Mouse (Mus musculus) liver, embryonic 15.5 days (tissue): ENCODE measurements around the gene Muc2. TPM values are rescaled to one million over a fixed set of nuclear protein-coding genes. Genes with fewer than 3 reads are reported as not detected.
"Not testable (repeated sequence)": the region's sequence is repeated elsewhere in the genome, so short reads cannot be mapped to it uniquely, and the experiment has no call there.

Source experiments
- ATAC-seq: fragments of 200-750 bp; cut with Nextera tagmentation; 2 replicates; pipeline ENCODE4 v1.8.0; 2017; ENCODE audit warnings: moderate number of reproducible peaks, mild to moderate bottlenecking, moderate library complexity; ENCODE audit not compliant: insufficient read depth
- H3K27ac ChIP-seq: fragments of 300-500 bp; sonication (generic); replicated peaks from 2 replicates; pipeline ENCODE4 v1.5.1; 2015; ENCODE audit warnings: mild to moderate bottlenecking, inconsistent platforms
- H3K27me3 ChIP-seq: fragments of 300-500 bp; sonication (generic); 2 replicates; pipeline ENCODE4 v1.6.1; 2015; ENCODE audit warnings: mild to moderate bottlenecking, inconsistent platforms
- H3K36me3 ChIP-seq: fragments of 300-500 bp; sonication (generic); replicated peaks from 2 replicates; pipeline ENCODE4 v1.6.1; 2015; ENCODE audit warnings: moderate library complexity, mild to moderate bottlenecking, inconsistent platforms
- H3K4me1 ChIP-seq: fragments of 300-500 bp; sonication (generic); replicated peaks from 2 replicates; pipeline ENCODE4 v1.6.1; 2015; ENCODE audit warnings: inconsistent platforms
- H3K4me2 ChIP-seq: fragments of 300-500 bp; sonication (generic); 2 replicates; pipeline ENCODE4 v1.6.1; 2015; ENCODE audit warnings: moderate library complexity, mild to moderate bottlenecking, inconsistent platforms
- H3K4me3 ChIP-seq: fragments of 300-500 bp; sonication (generic); replicated peaks from 2 replicates; pipeline ENCODE4 v1.5.1; 2015; ENCODE audit warnings: mild to moderate bottlenecking, inconsistent platforms
- H3K9ac ChIP-seq: fragments of 300-500 bp; sonication (generic); 2 replicates; pipeline ENCODE4 v1.6.1; 2015; ENCODE audit warnings: moderate library complexity, mild to moderate bottlenecking, inconsistent platforms
- H3K9me3 ChIP-seq: fragments of 300-500 bp; sonication (generic); replicated peaks from 2 replicates; pipeline ENCODE4 v1.6.1; 2016; ENCODE audit warnings: inconsistent platforms
- WGBS: fragments of 180-500 bp; shearing (Covaris S2); methylation state at CpG from one replicate; pipeline ENCODE4 v1.1.7; 2015; ENCODE audit warnings: mixed read lengths; ENCODE audit not compliant: insufficient replicate concordance; 5-methylcytosine and 5-hydroxymethylcytosine counted together
- polyA plus RNA-seq: library from polyadenylated mRNA; unstranded; fragments of >200 nt; fragmentation: Nextera tagmentation; extraction: Ambion mirVana; gene quantifications from 2 replicates; pipeline ENCODE4 v1.2.1, GENCODE M21; 2015

Gene Muc2
- 0.10 and 0.20 TPM in 2 replicates for polyA plus RNA-seq

GRCm38 (mm10) chr7:141690040-141690439 is at the start of gene Muc2:
Muc2 (plus strand) TSS chr7:141690340.
- Histone ChIP-seq H3K9ac (no peak within 1 kb of the TSS), H3K4me3 (no peak within 1 kb of the TSS), H3K4me1 (no peaks in the 10 kb centered on the region), H3K27me3 (peaks cover 64% of the 10 kb centered on the region), H3K4me2 (no peak within 1 kb of the TSS), H3K9me3 (no peaks in the 10 kb centered on the region), H3K36me3 (no peaks in the 10 kb centered on the region), H3K27ac (no peak within 1 kb of the TSS)
- 47% methylated on average over 8 of the region's 8 CpGs for WGBS
- no peak for ATAC-seq

DNA sequence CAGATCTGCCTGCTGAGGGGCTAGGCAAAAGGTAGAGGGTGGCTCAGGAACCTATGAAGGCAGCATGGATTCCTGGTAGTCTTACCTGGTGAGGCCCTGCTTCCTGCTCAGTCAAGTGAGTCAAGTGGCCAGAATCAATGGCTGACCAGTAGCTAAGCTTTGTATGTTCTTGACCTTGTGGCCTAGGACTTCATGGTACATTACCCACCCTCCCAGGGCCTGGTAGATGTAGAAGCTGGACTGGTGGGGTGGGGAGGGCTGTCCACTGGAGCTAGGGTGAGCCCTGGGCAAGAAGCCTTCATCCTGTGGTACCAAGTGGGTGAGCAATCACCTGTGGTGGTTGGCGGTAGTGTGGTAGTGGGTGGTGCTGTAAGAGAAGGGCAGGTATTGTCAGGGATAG is 47.8 kb upstream of the Muc2 start:
- H3K9ac ChIP-seq, result no peak overlapping the region
- no peak overlapping the region for H3K27ac ChIP-seq
- ATAC-seq, result no peak
- H3K27me3 ChIP-seq, result no peaks in the 10 kb centered on the region
- WGBS, result 88% methylated on average over 1 of the region's 1 CpGs
- peaks cover 31% of the 10 kb centered on the region for H3K36me3 ChIP-seq
- no peaks in the 10 kb centered on the region for H3K9me3 ChIP-seq
- H3K4me3 ChIP-seq, result no peak overlapping the region
- no peak overlapping the region for H3K4me2 ChIP-seq
- peaks cover 22% of the 10 kb centered on the region for H3K4me1 ChIP-seq

DNA sequence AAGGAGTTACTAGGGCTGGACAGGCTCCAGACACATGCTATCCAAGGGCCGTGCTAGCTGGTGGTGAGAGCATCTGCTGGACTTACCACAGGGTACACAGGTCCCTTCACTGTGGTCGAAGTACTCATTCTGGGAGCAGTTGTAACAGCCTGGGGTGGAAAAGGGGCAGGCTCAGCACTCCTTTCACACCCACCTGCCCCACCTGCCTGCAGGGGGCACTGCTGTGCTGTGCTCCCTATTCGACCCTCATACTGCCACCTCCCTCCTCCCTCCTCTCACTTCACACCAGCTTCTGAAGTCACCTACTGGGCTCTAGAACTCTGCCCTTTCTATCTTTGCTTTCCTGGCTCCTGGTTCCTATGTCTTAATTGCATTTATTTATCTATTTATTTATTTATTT is 47.0 kb upstream of the Muc2 start:
- Histone ChIP-seq H3K9me3 (no peaks in the 10 kb centered on the region), H3K9ac (no peak overlapping the region), H3K4me3 (no peak overlapping the region), H3K4me1 (peaks cover 22% of the 10 kb centered on the region), H3K27me3 (no peaks in the 10 kb centered on the region), H3K36me3 (peaks cover 25% of the 10 kb centered on the region), H3K27ac (no peak overlapping the region), H3K4me2 (no peak overlapping the region)
- no peak for ATAC-seq
- WGBS, result 32% methylated on average over 3 of the region's 3 CpGs

GRCm38 (mm10) chr7:141647083-141647482 is 43.1 kb upstream of the Muc2 start:
- Histone ChIP-seq H3K36me3 (no peaks in the 10 kb centered on the region; the same call in 1 of the 2 replicates), H3K27me3 (no peaks in the 10 kb centered on the region), H3K4me3 (no peak overlapping the region), H3K9ac (no peak overlapping the region), H3K27ac (no peak overlapping the region), H3K4me2 (no peak overlapping the region), H3K9me3 (no peaks in the 10 kb centered on the region), H3K4me1 (peaks cover 39% of the 10 kb centered on the region)
- 55% methylated on average over 2 of the region's 2 CpGs for WGBS
- no peak for ATAC-seq

DNA sequence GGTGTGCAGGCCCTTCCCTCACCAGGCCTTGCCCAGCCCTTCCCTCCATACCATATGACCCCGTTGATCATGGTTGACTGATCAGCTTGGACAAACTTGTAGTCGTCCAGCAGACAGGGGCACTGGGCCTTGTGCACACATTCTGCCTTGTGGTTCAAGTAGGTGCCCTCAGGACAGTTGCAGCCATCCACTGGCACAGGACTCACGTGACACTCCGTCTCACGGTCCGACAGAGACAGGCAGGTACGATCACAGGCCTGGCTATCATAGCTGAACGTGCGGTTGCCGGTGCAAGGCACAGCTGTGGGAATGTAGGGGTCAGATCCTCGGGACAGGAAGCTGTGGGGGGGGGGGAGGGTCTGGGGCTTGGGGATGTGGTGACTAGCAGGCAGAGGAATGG is 42.3 kb upstream of the Muc2 start:
- Histone ChIP-seq H3K4me1 (peaks cover 41% of the 10 kb centered on the region), H3K36me3 (no peaks in the 10 kb centered on the region; the same call in 1 of the 2 replicates), H3K4me2 (no peak overlapping the region), H3K27ac (no peak overlapping the region), H3K4me3 (no peak overlapping the region), H3K9ac (no peak overlapping the region), H3K27me3 (no peaks in the 10 kb centered on the region), H3K9me3 (no peaks in the 10 kb centered on the region)
- no peak for ATAC-seq
- WGBS, result 73% methylated on average over 11 of the region's 11 CpGs

- Histone ChIP-seq H3K27ac (no peak overlapping the region; the same call in 1 of the 2 replicates), H3K4me3 (no peak overlapping the region), H3K9ac (no peak overlapping the region), H3K27me3 (no peaks in the 10 kb centered on the region), H3K36me3 (no peaks in the 10 kb centered on the region; the same call in 1 of the 2 replicates), H3K4me2 (no peak overlapping the region), H3K4me1 (peaks cover 58% of the 10 kb centered on the region), H3K9me3 (no peaks in the 10 kb centered on the region)
- no peak for ATAC-seq
- 31% methylated on average over 7 of the region's 7 CpGs for WGBS
Observed at GRCm38 (mm10) chr7:141652191-141652590, 37.9 kb upstream of the Muc2 start.

- no peaks in the 10 kb centered on the region for H3K27me3 ChIP-seq
- no peak overlapping the region for H3K9ac ChIP-seq
- no peak overlapping the region for H3K27ac ChIP-seq
- H3K4me1 ChIP-seq, result peaks cover 57% of the 10 kb centered on the region
- ATAC-seq, result no peak
- H3K36me3 ChIP-seq, result no peaks in the 10 kb centered on the region
- H3K9me3 ChIP-seq, result no peaks in the 10 kb centered on the region
- WGBS, result 68% methylated on average over 1 of the region's 1 CpGs
- no peak overlapping the region for H3K4me2 ChIP-seq
- H3K4me3 ChIP-seq, result no peak overlapping the region
Observed at GRCm38 (mm10) chr7:141660346-141660745, 29.8 kb upstream of the Muc2 start.

GRCm38 (mm10) chr7:141661481-141661880 is 28.7 kb upstream of the Muc2 start:
- no peak for ATAC-seq
- no peaks in the 10 kb centered on the region for H3K9me3 ChIP-seq
- no peak overlapping the region for H3K9ac ChIP-seq
- H3K4me3 ChIP-seq, result no peak overlapping the region
- 44% methylated on average over 3 of the region's 3 CpGs for WGBS
- peaks cover 48% of the 10 kb centered on the region for H3K4me1 ChIP-seq
- no peaks in the 10 kb centered on the region for H3K27me3 ChIP-seq
- no peak overlapping the region for H3K27ac ChIP-seq
- H3K4me2 ChIP-seq, result no peak overlapping the region
- H3K36me3 ChIP-seq, result no peaks in the 10 kb centered on the region

- ATAC-seq, result no peak
- H3K9me3 ChIP-seq, result no peaks in the 10 kb centered on the region
Observed at GRCm38 (mm10) chr7:141662223-141662622, 27.9 kb upstream of the Muc2 start.

DNA sequence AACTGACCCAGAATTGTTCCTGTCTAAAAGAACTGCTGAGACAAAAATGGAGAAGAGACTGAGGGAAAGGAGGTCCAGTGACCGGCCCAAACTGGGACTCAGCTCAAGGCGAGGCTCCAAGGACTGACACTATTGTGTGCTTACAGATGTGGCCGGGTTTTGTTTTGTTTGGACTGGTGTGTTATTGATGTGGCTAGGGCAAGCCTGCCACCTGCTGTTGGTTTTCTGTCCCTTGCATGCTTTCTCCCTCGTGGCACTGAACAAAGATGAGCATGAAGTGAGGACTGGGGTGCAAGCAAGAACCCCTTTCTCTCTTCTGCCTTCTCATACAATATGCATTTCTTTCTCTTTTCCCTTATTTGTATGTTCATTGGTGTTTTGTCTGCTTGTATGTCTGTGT is 23.9 kb upstream of the Muc2 start:
- peaks cover 26% of the 10 kb centered on the region for H3K4me1 ChIP-seq
- H3K27me3 ChIP-seq, result no peaks in the 10 kb centered on the region
- no peak overlapping the region for H3K27ac ChIP-seq
- H3K9ac ChIP-seq, result no peak overlapping the region
- 6% methylated on average over 4 of the region's 4 CpGs for WGBS
- no peaks in the 10 kb centered on the region for H3K9me3 ChIP-seq
- ATAC-seq, result no peak; the same call in 1 of the 2 replicates
- no peak overlapping the region for H3K4me3 ChIP-seq
- H3K4me2 ChIP-seq, result no peak overlapping the region
- H3K36me3 ChIP-seq, result no peaks in the 10 kb centered on the region

More at GRCm38 (mm10) chr7:141662223-141662622, 27.9 kb upstream of the Muc2 start:
- no peaks in the 10 kb centered on the region for H3K27me3 ChIP-seq
- no peak overlapping the region for H3K4me3 ChIP-seq
- H3K9ac ChIP-seq, result no peak overlapping the region
- H3K27ac ChIP-seq, result no peak overlapping the region
- no peaks in the 10 kb centered on the region for H3K36me3 ChIP-seq
- H3K4me1 ChIP-seq, result peaks cover 46% of the 10 kb centered on the region
- H3K4me2 ChIP-seq, result no peak overlapping the region
- 39% methylated on average over 5 of the region's 5 CpGs for WGBS

DNA sequence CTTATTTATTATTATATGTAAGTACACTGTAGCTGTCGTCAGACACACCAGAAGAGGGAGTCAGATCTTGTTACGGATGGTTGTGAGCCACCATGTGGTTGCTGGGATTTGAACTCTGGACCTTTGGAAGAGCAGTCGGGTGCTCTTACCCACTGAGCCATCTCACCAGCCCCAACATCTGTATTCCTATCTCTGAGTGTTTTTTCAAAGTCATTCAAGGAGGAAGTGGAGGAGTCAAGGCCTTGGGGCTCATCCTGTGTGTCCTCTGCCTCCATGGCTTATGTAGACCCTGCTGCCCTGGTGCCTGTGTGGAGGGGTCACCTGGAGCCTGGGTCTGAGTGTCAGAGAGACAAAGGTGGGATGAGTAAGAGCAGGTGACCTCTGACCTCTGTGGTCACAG is 21.0 kb upstream of the Muc2 start:
- peaks cover 37% of the 10 kb centered on the region for H3K4me1 ChIP-seq
- H3K27me3 ChIP-seq, H3K4me3 ChIP-seq, H3K9me3 ChIP-seq, H3K9ac ChIP-seq, H3K4me2 ChIP-seq, H3K36me3 ChIP-seq, ATAC-seq, H3K27ac ChIP-seq: not testable (repeated sequence)
- 71% methylated on average over 3 of the region's 3 CpGs for whole genome bisulfite sequencing

DNA sequence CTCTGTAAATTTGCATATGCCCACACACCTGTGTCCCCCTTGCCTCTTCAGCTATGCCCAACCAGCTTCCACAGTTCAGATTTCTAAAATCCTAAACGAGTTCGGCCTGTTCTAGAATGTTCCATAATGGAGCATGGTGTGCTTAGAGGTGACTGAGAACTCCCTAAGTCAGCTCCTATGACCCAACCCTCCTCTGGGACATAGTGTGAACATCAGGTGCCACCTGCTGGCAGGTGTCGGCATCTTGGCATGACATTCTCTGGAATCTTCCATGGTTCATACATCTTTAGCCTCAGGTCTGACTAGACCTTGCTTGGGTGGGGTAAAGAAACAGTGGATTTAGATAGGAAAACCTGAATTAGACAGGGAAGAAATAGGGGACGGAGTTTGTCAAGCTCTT is 19.1 kb upstream of the Muc2 start:
- peak overlapping the region; percentile 91 for H3K27ac ChIP-seq
- ATAC-seq, result peak; percentile 49
- H3K27me3 ChIP-seq, result no peaks in the 10 kb centered on the region; the same call in 1 of the 2 replicates
- H3K4me2 ChIP-seq, result peak overlapping the region; percentile 56
- H3K9me3 ChIP-seq, result no peaks in the 10 kb centered on the region
- no peaks in the 10 kb centered on the region for H3K36me3 ChIP-seq
- 56% methylated on average over 4 of the region's 4 CpGs for WGBS
- H3K4me1 ChIP-seq, result peaks cover 36% of the 10 kb centered on the region
- H3K9ac ChIP-seq, result peak overlapping the region; percentile 33; the same call in 1 of the 2 replicates
- H3K4me3 ChIP-seq, result 0 out of 2 replicates have a peak overlapping the region, but pooled peaks have one; percentile 9
